Mouse (Mus musculus) brain, adult 2 months (tissue): Measurements from ENCODE around the gene Errfi1.
A peak's percentile ranks its signal among the peaks of the same experiment; 100 is the strongest.

Experiments used
- DNase-seq: peaks from one replicate; pipeline ENCODE4 v3.0.0; 2011; ENCODE audit warnings: low read depth, low spot score

The Errfi1 gene

GRCm38 (mm10) chr4:150853680-150854461 lies at the start of gene Errfi1:
TSS of gene Errfi1 (plus strand) at chr4:150853919.
- DNase-seq, result no peak

GRCm38 (mm10) chr4:150804204-150804603 lies 49.5 kb upstream of the Errfi1 start:
- no peak for DNase-seq

GRCm38 (mm10) chr4:150807727-150808470 lies 45.8 kb upstream of the Errfi1 start:
- no peak for DNase-seq

- peak; percentile 36 for DNase-seq
Measured at GRCm38 (mm10) chr4:150808471-150808847, 45.3 kb upstream of the Errfi1 start.

- no peak for DNase-seq
Measured at GRCm38 (mm10) chr4:150809323-150809722, 44.4 kb upstream of the Errfi1 start.

GRCm38 (mm10) chr4:150815144-150815543 lies 38.6 kb upstream of the Errfi1 start:
- no peak for DNase-seq

GRCm38 (mm10) chr4:150816414-150816951 lies 37.2 kb upstream of the Errfi1 start:
- DNase-seq, result no peak

GRCm38 (mm10) chr4:150819126-150819910 lies 34.4 kb upstream of the Errfi1 start:
- no peak for DNase-seq

- DNase-seq, result no peak
Measured at GRCm38 (mm10) chr4:150821381-150821780, 32.3 kb upstream of the Errfi1 start.

GRCm38 (mm10) chr4:150822624-150823023 lies 31.1 kb upstream of the Errfi1 start:
- DNase-seq, result no peak

GRCm38 (mm10) chr4:150823614-150824480 lies 29.9 kb upstream of the Errfi1 start:
- DNase-seq, result no peak

GRCm38 (mm10) chr4:150824877-150825276 lies 28.8 kb upstream of the Errfi1 start:
- no peak for DNase-seq

GRCm38 (mm10) chr4:150825531-150825930 lies 28.2 kb upstream of the Errfi1 start:
- no peak for DNase-seq

- no peak for DNase-seq
Measured at GRCm38 (mm10) chr4:150831321-150831720, 22.4 kb upstream of the Errfi1 start.

- DNase-seq, result no peak
Measured at GRCm38 (mm10) chr4:150831941-150832340, 21.8 kb upstream of the Errfi1 start.

GRCm38 (mm10) chr4:150835163-150835562 lies 18.6 kb upstream of the Errfi1 start:
- no peak for DNase-seq

- no peak for DNase-seq
Measured at GRCm38 (mm10) chr4:150836258-150836657, 17.5 kb upstream of the Errfi1 start.

- no peak for DNase-seq
Measured at GRCm38 (mm10) chr4:150836961-150837360, 16.8 kb upstream of the Errfi1 start.

- no peak for DNase-seq
Measured at GRCm38 (mm10) chr4:150837458-150837857, 16.3 kb upstream of the Errfi1 start.

GRCm38 (mm10) chr4:150842045-150842444 lies 11.7 kb upstream of the Errfi1 start:
- DNase-seq, result no peak

- no peak for DNase-seq
Measured at GRCm38 (mm10) chr4:150843181-150843580, 10.5 kb upstream of the Errfi1 start.
